Mouse (Mus musculus): ENCODE measurements around the gene Eif5a2.
A peak's percentile ranks its signal among the peaks of the same experiment; 100 is the strongest.
"Not testable (repeated sequence)": the region's sequence is repeated elsewhere in the genome, so short reads cannot be mapped to it uniquely, and the experiment has no call there.

The Eif5a2 gene

GRCm38 (mm10) chr3:28780994-28781393 lies at the start of gene Eif5a2:
TSS of gene Eif5a2 (plus strand) at chr3:28781276.
- DNase-seq (ENCODE audit: low spot score in 2 of 2): peak; percentile 91 to 92

GRCm38 (mm10) chr3:28734712-28735111 lies 46.4 kb upstream of the Eif5a2 start:
- DNase-seq (ENCODE audit: low spot score in 2 of 2): no peak

- no peak for DNase-seq (ENCODE audit: low spot score in 2 of 2)
Observed at GRCm38 (mm10) chr3:28736981-28737380, 44.1 kb upstream of the Eif5a2 start.

GRCm38 (mm10) chr3:28740353-28740752 lies 40.7 kb upstream of the Eif5a2 start:
- no peak for DNase-seq (ENCODE audit: low spot score in 2 of 2)

- DNase-seq (ENCODE audit: low spot score in 2 of 2): no peak
Observed at GRCm38 (mm10) chr3:28743251-28743650, 37.8 kb upstream of the Eif5a2 start.

- DNase-seq (ENCODE audit: low spot score in 2 of 2): peak; percentile 36 to 49
Observed at GRCm38 (mm10) chr3:28745835-28746483, 35.1 kb upstream of the Eif5a2 start.

- DNase-seq (ENCODE audit: low spot score in 2 of 2): no peak
Observed at GRCm38 (mm10) chr3:28748151-28748550, 32.9 kb upstream of the Eif5a2 start.

- DNase-seq (ENCODE audit: low spot score in 2 of 2): no peak
Observed at GRCm38 (mm10) chr3:28748956-28749355, 32.1 kb upstream of the Eif5a2 start.

- DNase-seq (ENCODE audit: low spot score in 2 of 2): no peak
Observed at GRCm38 (mm10) chr3:28755477-28755876, 25.6 kb upstream of the Eif5a2 start.

GRCm38 (mm10) chr3:28761225-28761789 lies 19.8 kb upstream of the Eif5a2 start:
- no peak for DNase-seq (ENCODE audit: low spot score in 2 of 2)

GRCm38 (mm10) chr3:28766935-28767334 lies 14.1 kb upstream of the Eif5a2 start:
- DNase-seq (ENCODE audit: low spot score in 2 of 2): no peak

GRCm38 (mm10) chr3:28768222-28768621 lies 12.9 kb upstream of the Eif5a2 start:
- DNase-seq (ENCODE audit: low spot score in 2 of 2): no peak

GRCm38 (mm10) chr3:28772919-28773318 lies 8.2 kb upstream of the Eif5a2 start:
- not testable (repeated sequence) for DNase-seq (ENCODE audit: low spot score in 2 of 2)

GRCm38 (mm10) chr3:28775361-28775760 lies 5.7 kb upstream of the Eif5a2 start:
- no peak for DNase-seq (ENCODE audit: low spot score in 2 of 2)

GRCm38 (mm10) chr3:28775958-28776357 lies 5.1 kb upstream of the Eif5a2 start:
- no peak for DNase-seq (ENCODE audit: low spot score in 2 of 2)

- DNase-seq (ENCODE audit: low spot score in 2 of 2): no peak
Observed at GRCm38 (mm10) chr3:28776491-28776890, 4.6 kb upstream of the Eif5a2 start.

- DNase-seq (ENCODE audit: low spot score in 2 of 2): no peak
Observed at GRCm38 (mm10) chr3:28780511-28780910, 565 bp upstream of the Eif5a2 start.

- DNase-seq (ENCODE audit: low spot score in 2 of 2): no peak
Observed at GRCm38 (mm10) chr3:28781422-28781821, 346 bp downstream of the Eif5a2 start.

- DNase-seq (ENCODE audit: low spot score in 2 of 2): no peak
Observed at GRCm38 (mm10) chr3:28781848-28782247, 772 bp downstream of the Eif5a2 start.

- no peak for DNase-seq (ENCODE audit: low spot score in 2 of 2)
Observed at GRCm38 (mm10) chr3:28784176-28784575, 3.1 kb downstream of the Eif5a2 start.

- DNase-seq (ENCODE audit: low spot score in 2 of 2): no peak
Observed at GRCm38 (mm10) chr3:28794835-28795234, 13.8 kb downstream of the Eif5a2 start.

- peak; percentile 97 to 99 for DNase-seq (ENCODE audit: low spot score in 2 of 2)
Observed at GRCm38 (mm10) chr3:28805301-28806097, 24.4 kb downstream of the Eif5a2 start, which contains the start of gene Rpl22l1. TSS of gene Rpl22l1 (plus strand) at chr3:28805436.

Data from heart, adult 9 months (tissue).